Mouse (Mus musculus) thymus, postnatal 14 days (tissue): ENCODE results near the gene Psme2b.
"Not testable (repeated sequence)": the region's sequence is repeated elsewhere in the genome, so short reads cannot be mapped to it uniquely, and the experiment has no call there.

Experiments
- DNase-seq: peaks from one replicate; pipeline ENCODE4 v3.0.0; 2021

Psme2b gene

GRCm38 (mm10) chr11:48946090-48946489, at the start of gene Psme2b:
Gene Psme2b, minus strand, starts transcription at chr11:48946190.
- DNase-seq: not testable (repeated sequence)

DNA sequence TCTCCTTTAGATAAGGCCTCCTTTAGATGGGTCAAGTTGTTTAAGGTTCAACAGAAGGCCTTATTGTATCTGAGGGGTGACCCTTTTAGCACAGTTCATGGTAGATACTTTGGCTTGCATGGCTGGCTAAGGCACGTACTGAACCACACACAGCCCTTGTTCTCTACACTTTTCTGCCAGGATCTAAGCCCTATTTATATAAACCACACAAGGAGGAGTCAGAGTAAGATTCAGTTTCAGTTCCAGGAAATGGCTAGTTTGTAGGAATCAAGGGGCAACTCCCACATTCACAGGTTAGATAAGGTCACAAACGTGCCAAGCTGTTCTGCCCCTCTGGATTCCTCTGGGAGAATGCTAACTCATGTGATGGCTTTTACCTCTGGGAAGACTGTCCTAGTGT, 48.0 kb upstream of the Psme2b start, which contains the start of gene Tgtp1:
TSS of gene Tgtp1 (minus strand) at position 155 of the 400 bp plus-strand sequence.
- DNase-seq: not testable (repeated sequence)

DNA sequence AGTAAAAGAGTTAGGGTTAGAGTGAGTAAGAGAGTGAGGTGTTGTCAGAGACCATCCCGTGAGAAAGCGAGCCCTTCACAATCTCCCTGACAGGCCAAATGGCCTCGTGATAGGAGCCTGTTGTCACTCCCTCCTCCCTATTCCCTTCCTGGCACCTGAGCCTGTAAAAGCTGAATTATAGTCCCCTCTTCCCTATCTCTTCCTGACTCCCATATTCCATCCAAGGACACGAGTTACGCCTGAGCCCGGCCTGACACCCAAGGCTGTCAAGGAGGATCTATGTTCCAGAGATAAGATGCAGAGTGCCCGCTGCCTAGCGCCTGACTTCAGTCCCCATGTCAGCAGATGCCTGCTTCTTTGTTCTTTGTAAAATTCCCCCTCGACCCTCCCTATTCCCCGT, 47.3 kb upstream of the Psme2b start:
- not testable (repeated sequence) for DNase-seq

GRCm38 (mm10) chr11:48991740-48992520, 45.9 kb upstream of the Psme2b start, which contains the start of gene Gm12185:
Gene Gm12185, minus strand, starts transcription at chr11:48992226.
- DNase-seq: not testable (repeated sequence)

- not testable (repeated sequence) for DNase-seq
Observed at GRCm38 (mm10) chr11:48989981-48990380, 44.0 kb upstream of the Psme2b start.

GRCm38 (mm10) chr11:48988219-48988618, 42.2 kb upstream of the Psme2b start:
- not testable (repeated sequence) for DNase-seq

GRCm38 (mm10) chr11:48982848-48983247, 36.9 kb upstream of the Psme2b start:
- DNase-seq: not testable (repeated sequence)

GRCm38 (mm10) chr11:48980052-48980451, 34.1 kb upstream of the Psme2b start:
- DNase-seq: not testable (repeated sequence)

- DNase-seq: not testable (repeated sequence)
Observed at GRCm38 (mm10) chr11:48979251-48979650, 33.3 kb upstream of the Psme2b start, which contains the start of gene 9930111J21Rik1. Gene 9930111J21Rik1, minus strand, starts transcription at chr11:48979398.

GRCm38 (mm10) chr11:48978240-48978939, 32.4 kb upstream of the Psme2b start, which contains the start of gene Olfr56:
Gene Olfr56, plus strand, starts transcription at chr11:48978889.
- not testable (repeated sequence) for DNase-seq

- DNase-seq: not testable (repeated sequence)
Observed at GRCm38 (mm10) chr11:48974686-48975085, 28.7 kb upstream of the Psme2b start.

DNA sequence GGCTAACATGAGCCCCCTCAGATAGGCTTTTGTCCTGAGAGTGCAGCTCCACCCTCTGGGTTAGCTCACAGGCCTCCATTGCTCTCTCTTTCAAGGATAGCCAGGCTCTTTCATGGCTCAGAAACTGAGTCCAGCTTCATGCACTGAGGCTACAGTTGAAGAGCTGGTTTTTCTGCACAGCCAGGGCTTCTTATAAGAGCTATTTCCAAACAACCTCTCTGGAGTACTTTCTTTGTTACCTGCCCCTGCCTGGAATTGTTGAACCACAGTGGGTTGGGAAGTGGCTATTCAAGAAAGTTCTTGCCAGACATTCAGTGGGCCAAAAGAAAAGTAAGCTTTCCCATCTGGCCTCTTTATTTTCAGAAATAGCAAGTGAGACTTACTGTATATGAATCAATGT, 6.7 kb downstream of the Psme2b start:
- not testable (repeated sequence) for DNase-seq

GRCm38 (mm10) chr11:48935291-48935690, 10.7 kb downstream of the Psme2b start:
- DNase-seq: not testable (repeated sequence)

DNA sequence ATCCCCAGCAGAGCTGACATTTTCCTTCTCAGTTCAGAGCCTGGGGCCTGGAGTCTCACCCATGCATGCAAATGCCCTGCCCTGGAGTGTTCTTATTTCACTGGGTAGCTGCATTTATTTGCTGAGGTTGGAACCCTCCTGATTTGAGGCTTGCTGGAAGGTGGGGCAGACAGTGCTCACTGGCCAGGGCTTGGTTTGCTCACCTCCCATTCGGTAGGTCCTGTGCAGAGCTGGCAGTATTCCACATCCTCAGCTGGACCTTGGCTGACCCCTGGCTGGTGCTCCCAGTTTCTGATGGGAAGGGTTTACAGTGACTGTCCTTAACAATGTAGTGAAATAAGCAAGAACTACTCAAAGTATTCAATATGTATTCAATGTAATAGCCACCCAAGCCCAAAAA, 12.1 kb downstream of the Psme2b start:
- DNase-seq: not testable (repeated sequence)

DNA sequence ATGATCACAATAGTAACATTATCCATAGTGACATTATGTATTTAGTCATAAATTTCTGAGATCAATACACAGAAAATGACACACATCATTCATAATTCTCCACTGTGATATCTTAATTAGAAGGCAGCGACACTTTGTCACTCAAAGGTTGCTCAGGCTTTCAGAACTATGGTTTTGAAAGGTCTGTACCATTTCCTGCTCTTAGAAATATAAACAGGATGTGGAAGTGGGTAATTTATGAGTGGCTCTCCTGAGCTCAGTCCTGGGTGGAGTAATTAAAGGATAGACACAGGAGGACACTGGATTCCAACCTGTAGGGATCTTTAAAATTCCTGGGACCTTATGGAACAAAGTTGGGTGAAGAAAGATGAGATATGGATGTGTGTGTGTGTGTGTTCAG, 12.6 kb downstream of the Psme2b start:
- not testable (repeated sequence) for DNase-seq

DNA sequence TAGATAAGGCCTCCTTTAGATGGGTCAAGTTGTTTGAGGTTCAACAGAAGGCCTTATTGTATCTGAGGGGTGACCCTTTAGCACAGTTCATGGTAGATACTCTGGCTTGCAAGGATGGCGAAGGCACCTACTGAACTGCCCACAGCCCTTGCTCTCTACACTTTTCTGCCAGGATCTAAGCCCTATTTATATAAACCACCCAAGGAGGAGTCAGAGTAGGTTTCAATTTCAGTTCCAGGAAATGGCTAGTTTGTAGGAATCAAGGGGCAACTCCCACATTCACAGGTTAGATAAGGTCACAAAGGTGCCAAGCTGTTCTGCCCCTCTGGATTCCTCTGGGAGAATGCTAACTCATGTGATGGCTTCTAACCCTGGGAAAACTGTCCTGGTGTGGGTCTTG, 17.9 kb downstream of the Psme2b start:
- not testable (repeated sequence) for DNase-seq

DNA sequence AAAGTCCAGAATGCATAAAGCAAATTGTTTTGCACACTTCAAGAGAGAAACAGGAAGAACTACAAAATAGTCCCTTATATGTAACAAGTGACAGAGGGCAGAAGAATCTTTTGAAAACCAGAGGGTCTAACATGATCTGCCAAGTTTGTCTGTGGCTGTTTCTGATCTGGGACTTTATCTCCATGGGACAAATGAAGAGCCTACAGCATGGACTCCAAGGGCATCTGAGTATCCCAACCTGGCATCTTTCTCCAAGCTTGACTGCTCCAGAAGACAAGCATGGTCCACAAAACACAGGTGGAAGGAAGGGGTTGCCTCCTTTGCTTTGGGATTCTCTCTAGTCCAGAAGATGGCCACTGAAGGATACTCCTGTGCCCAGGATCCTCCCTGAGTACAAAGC, 19.6 kb downstream of the Psme2b start:
- not testable (repeated sequence) for DNase-seq

- DNase-seq: not testable (repeated sequence)
Observed at GRCm38 (mm10) chr11:48923818-48924217, 22.2 kb downstream of the Psme2b start.

DNA sequence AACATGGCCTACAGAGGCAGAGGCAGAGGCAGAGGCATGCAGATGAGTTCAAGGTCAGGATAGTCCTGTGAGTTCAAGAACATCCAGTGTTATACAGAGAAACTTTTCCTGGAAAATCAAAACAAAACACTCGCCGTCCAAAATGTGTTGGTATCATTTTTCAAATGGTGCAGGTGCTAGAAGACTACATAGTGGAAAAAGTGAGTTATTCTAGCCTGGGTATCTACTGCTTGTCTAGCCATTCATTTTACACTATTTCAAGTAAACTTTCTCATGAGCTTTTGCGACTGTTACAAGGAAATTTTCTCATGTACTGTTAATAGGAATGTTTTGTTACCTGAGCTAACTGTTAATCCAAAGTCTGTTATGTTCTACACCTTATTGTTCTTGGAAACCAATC, 27.6 kb downstream of the Psme2b start:
- no peak for DNase-seq

- no peak for DNase-seq
Observed at GRCm38 (mm10) chr11:48913611-48914010, 32.4 kb downstream of the Psme2b start.

DNA sequence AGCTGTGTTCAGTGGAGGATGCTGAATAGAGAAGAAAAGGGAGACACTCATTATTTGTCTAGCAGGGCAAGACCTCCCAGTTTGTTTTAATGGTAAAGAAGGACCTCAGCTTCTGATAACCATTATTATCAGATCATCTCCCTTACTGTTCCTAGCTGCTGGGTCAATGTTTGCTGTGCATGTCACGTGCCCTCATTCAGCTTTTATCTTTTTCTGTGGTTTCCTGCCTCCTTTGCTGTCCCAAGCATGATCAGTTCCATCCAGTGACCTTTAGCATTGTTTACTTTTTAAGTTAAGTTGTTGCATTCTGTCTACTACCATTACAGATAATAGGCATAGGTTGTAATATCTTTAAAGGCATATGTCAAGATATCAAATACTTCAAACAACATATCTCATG, 37.5 kb downstream of the Psme2b start:
- DNase-seq: no peak

GRCm38 (mm10) chr11:48902021-48902420, 44.0 kb downstream of the Psme2b start, which contains the start of gene Gm5431:
Gene Gm5431, minus strand, starts transcription at chr11:48902214.
- DNase-seq: no peak

DNA sequence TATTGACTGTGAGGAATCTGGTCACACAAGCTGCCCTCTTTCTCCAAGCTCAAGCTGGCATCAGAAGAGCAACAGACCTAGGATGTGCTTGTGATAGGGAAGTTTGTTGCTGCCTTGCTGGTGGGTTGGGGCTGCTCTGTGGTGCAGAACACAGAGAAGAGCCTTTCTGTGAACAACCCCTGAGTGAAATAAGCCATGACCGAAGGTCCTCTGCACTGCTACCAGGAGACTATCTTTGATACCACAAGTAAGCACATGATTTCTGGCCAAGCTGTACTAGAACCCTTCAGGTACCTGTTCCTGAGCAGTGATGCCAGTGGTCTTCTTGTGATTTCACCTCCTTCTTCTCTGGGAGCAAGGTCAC, 44.4 kb downstream of the Psme2b start:
- not testable (repeated sequence) for DNase-seq
